Mouse (Mus musculus) bone marrow, adult 2 months (tissue): ENCODE results near the gene Agpat2.

Source experiments
- CTCF ChIP-seq: fragments of 200-500 bp; IDR thresholded peaks from 2 replicates; pipeline ENCODE4 v1.5.1; 2011; ENCODE audit warnings: low read length, control low read depth; ENCODE audit not compliant: control insufficient read depth, insufficient read depth
- POLR2A ChIP-seq: fragments of 200-500 bp; IDR thresholded peaks from 2 replicates; pipeline ENCODE4 v1.6.1; 2011; ENCODE audit warnings: low read depth, mild to moderate bottlenecking, control low read depth, low read length, borderline replicate concordance; ENCODE audit not compliant: control insufficient read depth

- TF ChIP-seq POLR2A = no peak
- TF ChIP-seq CTCF = no peak
These were observed 28.8 kb downstream of the Agpat2 start for GRCm38 (mm10) chr2:26575378-26575777.
